In the genomic region with DNA sequence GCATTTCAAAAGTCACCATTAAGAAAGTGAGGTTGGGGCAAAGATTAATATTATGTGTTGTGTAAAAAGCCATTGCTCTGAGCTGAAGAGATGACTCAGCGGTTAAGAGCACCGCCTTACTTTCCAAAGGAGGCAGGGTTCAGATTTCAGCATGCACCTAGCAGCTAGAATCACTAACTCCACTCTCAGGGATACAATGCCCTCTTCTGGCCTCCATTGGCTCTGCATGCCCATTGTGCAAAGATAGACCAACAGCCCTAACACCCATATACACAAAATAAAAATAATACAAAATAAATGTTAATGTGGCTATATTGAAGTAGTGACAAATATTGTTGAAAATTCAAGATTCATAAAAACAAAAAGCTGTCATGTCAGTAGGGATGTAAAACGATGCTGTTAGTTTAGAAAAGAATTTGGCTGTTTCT, we compare ENCODE assay signal across 1 mouse cellular context.
TF ChIP-seq lines count a peak whose summit lies in the region.

No protein-coding gene starts in this region.

TF ChIP-seq in CH12.LX, 34 proteins besides CTCF, POLR2A, EP300 and RAD21 (continued from another document):
- peak; percentile 61; the same call in 1 of the 2 replicates for TF ChIP-seq IRF4 (IDR thresholded peaks at IDR 0.05; ENCODE audit: low read depth, low read length)
- TF ChIP-seq GABPA (IDR thresholded peaks at IDR 0.05; ENCODE audit: insufficient replicate concordance, low read depth, low read length) = no peak
- TF ChIP-seq ZMIZ1 (IDR thresholded peaks at IDR 0.05; ENCODE audit: low read depth, low read length) = peak; percentile 98
- TF ChIP-seq ETS1 (conservative IDR thresholded peaks at IDR 0.05; ENCODE audit: low read depth, low read length) = peak; percentile 65
- no peak for TF ChIP-seq RCOR1 (conservative IDR thresholded peaks at IDR 0.05; ENCODE audit: low read depth, low read length)
